Mouse (Mus musculus) 416B (cell line): Measurements from ENCODE around the gene Tctex1d1.

Source experiments
- DNase-seq: peaks from one replicate; pipeline ENCODE4 v3.0.0; 2011; ENCODE audit warnings: low read depth

The Tctex1d1 gene

GRCm38 (mm10) chr4:102988526-102988925, 10.1 kb downstream of the Tctex1d1 start:
- no peak for DNase-seq

- DNase-seq: no peak
Observed at GRCm38 (mm10) chr4:102989391-102989790, 11.0 kb downstream of the Tctex1d1 start.

- no peak for DNase-seq
Observed at GRCm38 (mm10) chr4:102990016-102990415, 11.6 kb downstream of the Tctex1d1 start.

- DNase-seq: no peak
Observed at GRCm38 (mm10) chr4:102990595-102991340, 12.4 kb downstream of the Tctex1d1 start.

GRCm38 (mm10) chr4:102991685-102992084, 13.3 kb downstream of the Tctex1d1 start:
- no peak for DNase-seq

- DNase-seq: no peak
Observed at GRCm38 (mm10) chr4:103004681-103005080, 26.3 kb downstream of the Tctex1d1 start.

- DNase-seq: no peak
Observed at GRCm38 (mm10) chr4:103005190-103005945, 27.0 kb downstream of the Tctex1d1 start.

- no peak for DNase-seq
Observed at GRCm38 (mm10) chr4:103006266-103006665, 27.9 kb downstream of the Tctex1d1 start.

GRCm38 (mm10) chr4:103006943-103007418, 28.6 kb downstream of the Tctex1d1 start:
- DNase-seq: peak; percentile 84

- no peak for DNase-seq
Observed at GRCm38 (mm10) chr4:103010734-103011133, 32.3 kb downstream of the Tctex1d1 start.

- DNase-seq: no peak
Observed at GRCm38 (mm10) chr4:103011823-103012222, 33.4 kb downstream of the Tctex1d1 start.

GRCm38 (mm10) chr4:103013490-103013889, 35.1 kb downstream of the Tctex1d1 start:
- DNase-seq: no peak

- DNase-seq: no peak
Observed at GRCm38 (mm10) chr4:103026621-103027020, 48.2 kb downstream of the Tctex1d1 start, which contains the start of gene Insl5. Gene Insl5, minus strand, starts transcription at chr4:103026842.

GRCm38 (mm10) chr4:103027745-103028144, 49.3 kb downstream of the Tctex1d1 start:
- DNase-seq: no peak

GRCm38 (mm10) chr4:103028177-103029088, 50.0 kb downstream of the Tctex1d1 start:
- no peak for DNase-seq

- DNase-seq: peak; percentile 66
Observed at GRCm38 (mm10) chr4:103039103-103039837, 60.9 kb downstream of the Tctex1d1 start.

- no peak for DNase-seq
Observed at GRCm38 (mm10) chr4:103039838-103040191, 61.4 kb downstream of the Tctex1d1 start.

- peak; percentile 10 for DNase-seq
Observed at GRCm38 (mm10) chr4:103042997-103043396, 64.6 kb downstream of the Tctex1d1 start.

GRCm38 (mm10) chr4:103048046-103048445, 69.6 kb downstream of the Tctex1d1 start:
- no peak for DNase-seq
